Mouse (Mus musculus) kidney, embryonic 14.5 days (tissue): Measurements from ENCODE around the gene Wfdc15b. TPM values are rescaled to one million over a fixed set of nuclear protein-coding genes. Genes with fewer than 3 reads are reported as not detected.
"Not testable (repeated sequence)": the region's sequence is repeated elsewhere in the genome, so short reads cannot be mapped to it uniquely, and the experiment has no call there.

ENCODE experiments used
- ATAC-seq: fragments of 200-750 bp; cut with Nextera tagmentation; 2 replicates; pipeline ENCODE4 v1.8.0; 2017; ENCODE audit warnings: moderate number of reproducible peaks, mild to moderate bottlenecking, moderate TSS enrichment, moderate library complexity; ENCODE audit not compliant: low FRiP score, low TSS enrichment
- H3K27ac ChIP-seq: fragments of 300-500 bp; sonication (generic); 2 replicates; pipeline ENCODE4 v1.5.1; 2014; ENCODE audit warnings: low read depth, mild to moderate bottlenecking, low read length, moderate library complexity, mixed read lengths
- H3K27me3 ChIP-seq: fragments of 300-500 bp; sonication (generic); 2 replicates; pipeline ENCODE4 v1.6.1; 2014; ENCODE audit warnings: mild to moderate bottlenecking, low read length; ENCODE audit not compliant: control insufficient read depth, insufficient read depth
- H3K36me3 ChIP-seq: fragments of 300-500 bp; sonication (generic); 2 replicates; pipeline ENCODE4 v1.6.1; 2014; ENCODE audit warnings: low read length, mixed read lengths; ENCODE audit not compliant: control insufficient read depth, insufficient read depth
- H3K4me1 ChIP-seq: fragments of 300-500 bp; sonication (generic); 2 replicates; pipeline ENCODE4 v1.6.1; 2014; ENCODE audit warnings: low read length, mixed read lengths; ENCODE audit not compliant: control insufficient read depth, insufficient read depth
- H3K4me2 ChIP-seq: fragments of 300-500 bp; sonication (generic); replicated peaks from 2 replicates; pipeline ENCODE4 v1.6.1; 2014; ENCODE audit warnings: low read depth, mild to moderate bottlenecking, low read length
- H3K4me3 ChIP-seq: fragments of 300-500 bp; sonication (generic); 2 replicates; pipeline ENCODE4 v1.5.1; 2014; ENCODE audit warnings: mild to moderate bottlenecking, low read length
- H3K9ac ChIP-seq: fragments of 300-500 bp; sonication (generic); 2 replicates; pipeline ENCODE4 v1.6.1; 2014; ENCODE audit warnings: low read depth, mild to moderate bottlenecking, low read length, moderate library complexity
- H3K9me3 ChIP-seq: fragments of 300-500 bp; sonication (generic); 2 replicates; pipeline ENCODE4 v1.6.1; 2016; ENCODE audit warnings: low read length; ENCODE audit not compliant: control insufficient read depth
- WGBS: fragments of 180-500 bp; shearing (Covaris S2); extraction: QIAGEN DNeasy Blood & Tissue Kit; methylation state at CpG from one replicate; pipeline ENCODE4 v1.1.7; 2014; 5-methylcytosine and 5-hydroxymethylcytosine counted together
- polyA plus RNA-seq: library from polyadenylated mRNA; unstranded; fragments of >200 nt; fragmentation: Nextera tagmentation; extraction: Ambion mirVana; gene quantifications from 2 replicates; pipeline ENCODE4 v1.2.1, GENCODE M21; 2014

Wfdc15b gene
- polyA plus RNA-seq, 1 experiment from 2014 or later, result 76.1 TPM

- not testable (repeated sequence) for H3K27me3 ChIP-seq, H3K4me1 ChIP-seq, H3K9me3 ChIP-seq
These were observed 15.4 kb downstream of the Wfdc15b start for GRCm38 (mm10) chr2:164206011-164206410.

GRCm38 (mm10) chr2:164199626-164200327, 21.7 kb downstream of the Wfdc15b start, which contains the start of gene Wfdc15a:
TSS of gene Wfdc15a (minus strand) at chr2:164200130.
- ATAC-seq, result no peak
- no peaks in the 10 kb centered on the region for H3K36me3 ChIP-seq
- H3K9ac ChIP-seq, result no peak within 1 kb of the TSS
- H3K27ac ChIP-seq, result no peak within 1 kb of the TSS
- no peak within 1 kb of the TSS for H3K4me2 ChIP-seq
- H3K4me1 ChIP-seq, result no peaks in the 10 kb centered on the region
- H3K27me3 ChIP-seq, result no peaks in the 10 kb centered on the region
- no peaks in the 10 kb centered on the region for H3K9me3 ChIP-seq
- WGBS, result 72% methylated on average over 20 of the region's 20 CpGs
- no peak within 1 kb of the TSS for H3K4me3 ChIP-seq

More at GRCm38 (mm10) chr2:164206011-164206410, 15.4 kb downstream of the Wfdc15b start:
- 94% methylated on average over 10 of the region's 10 CpGs for WGBS
- not testable (repeated sequence) for H3K9ac ChIP-seq, H3K4me3 ChIP-seq, H3K36me3 ChIP-seq, H3K4me2 ChIP-seq, ATAC-seq, H3K27ac ChIP-seq

GRCm38 (mm10) chr2:164196700-164196990, 24.8 kb downstream of the Wfdc15b start:
- H3K4me1 ChIP-seq, result no peaks in the 10 kb centered on the region
- no peaks in the 10 kb centered on the region for H3K27me3 ChIP-seq
- H3K4me2 ChIP-seq, result no peak overlapping the region
- H3K9ac ChIP-seq, result no peak overlapping the region
- H3K9me3 ChIP-seq, result no peaks in the 10 kb centered on the region
- ATAC-seq, result no peak
- H3K36me3 ChIP-seq, result no peaks in the 10 kb centered on the region
- 89% methylated on average over 5 of the region's 5 CpGs for WGBS
- no peak overlapping the region for H3K27ac ChIP-seq
- H3K4me3 ChIP-seq, result no peak overlapping the region

GRCm38 (mm10) chr2:164195971-164196699, 25.3 kb downstream of the Wfdc15b start:
- no peak for ATAC-seq
- Histone ChIP-seq H3K4me2 (no peak overlapping the region), H3K9me3 (no peaks in the 10 kb centered on the region), H3K27me3 (no peaks in the 10 kb centered on the region), H3K27ac (no peak overlapping the region), H3K9ac (no peak overlapping the region), H3K4me3 (no peak overlapping the region), H3K4me1 (no peaks in the 10 kb centered on the region), H3K36me3 (no peaks in the 10 kb centered on the region)
- 91% methylated on average over 5 of the region's 5 CpGs for WGBS

- H3K9me3 ChIP-seq, result no peaks in the 10 kb centered on the region
- ATAC-seq, result no peak
- 76% methylated on average over 5 of the region's 5 CpGs for whole genome bisulfite sequencing
These were observed 26.4 kb downstream of the Wfdc15b start for GRCm38 (mm10) chr2:164194959-164195630.

GRCm38 (mm10) chr2:164192279-164192678, 29.2 kb downstream of the Wfdc15b start:
- H3K36me3 ChIP-seq, result no peaks in the 10 kb centered on the region
- H3K4me2 ChIP-seq, result no peak overlapping the region
- no peaks in the 10 kb centered on the region for H3K9me3 ChIP-seq
- H3K9ac ChIP-seq, result no peak overlapping the region
- H3K27ac ChIP-seq, result no peak overlapping the region
- no peaks in the 10 kb centered on the region for H3K27me3 ChIP-seq
- no peaks in the 10 kb centered on the region for H3K4me1 ChIP-seq
- no peak overlapping the region for H3K4me3 ChIP-seq
- no peak for ATAC-seq

More at GRCm38 (mm10) chr2:164194959-164195630, 26.4 kb downstream of the Wfdc15b start:
- Histone ChIP-seq H3K4me2 (no peak overlapping the region), H3K4me1 (no peaks in the 10 kb centered on the region), H3K9ac (no peak overlapping the region), H3K27ac (no peak overlapping the region), H3K4me3 (no peak overlapping the region), H3K36me3 (no peaks in the 10 kb centered on the region), H3K27me3 (no peaks in the 10 kb centered on the region)

- 88% methylated on average over 6 of the region's 6 CpGs for WGBS
- Histone ChIP-seq H3K4me1 (no peaks in the 10 kb centered on the region), H3K27ac (no peak within 1 kb of the TSS), H3K4me2 (no peak within 1 kb of the TSS), H3K9me3 (no peaks in the 10 kb centered on the region), H3K36me3 (no peaks in the 10 kb centered on the region), H3K4me3 (no peak within 1 kb of the TSS), H3K27me3 (no peaks in the 10 kb centered on the region), H3K9ac (no peak within 1 kb of the TSS)
- no peak for ATAC-seq
These were observed 30.9 kb downstream of the Wfdc15b start, which contains the start of gene Wfdc12 for GRCm38 (mm10) chr2:164190576-164190975. TSS of gene Wfdc12 (minus strand) at chr2:164190608.

GRCm38 (mm10) chr2:164188722-164189121, 32.7 kb downstream of the Wfdc15b start:
- H3K9ac ChIP-seq, result no peak overlapping the region
- no peaks in the 10 kb centered on the region for H3K36me3 ChIP-seq
- H3K27me3 ChIP-seq, result no peaks in the 10 kb centered on the region
- H3K4me3 ChIP-seq, result no peak overlapping the region
- no peak overlapping the region for H3K27ac ChIP-seq
- no peak for ATAC-seq
- H3K9me3 ChIP-seq, result no peaks in the 10 kb centered on the region
- no peak overlapping the region for H3K4me2 ChIP-seq
- WGBS, result 31% methylated on average over 5 of the region's 5 CpGs
- no peaks in the 10 kb centered on the region for H3K4me1 ChIP-seq
